Mouse (Mus musculus) small intestine, adult 10 weeks (tissue): ENCODE measurements around the gene Gm20738. TPM values are rescaled to one million over a fixed set of nuclear protein-coding genes. Genes with fewer than 3 reads are reported as not detected.

Experiments
- polyA plus RNA-seq: library from polyadenylated mRNA; stranded (reverse); fragments of 350-450 nt; fragmentation: Illumina TruSeq; extraction: RNeasy Lipid Tissue Mini Kit (QIAGEN cat#74804); gene quantifications from one replicate; pipeline ENCODE4 v1.2.3, GENCODE M21; 2014; ENCODE audit warnings: low replicate concordance

Gene Gm20738
- polyA plus RNA-seq, result not detected

DNA sequence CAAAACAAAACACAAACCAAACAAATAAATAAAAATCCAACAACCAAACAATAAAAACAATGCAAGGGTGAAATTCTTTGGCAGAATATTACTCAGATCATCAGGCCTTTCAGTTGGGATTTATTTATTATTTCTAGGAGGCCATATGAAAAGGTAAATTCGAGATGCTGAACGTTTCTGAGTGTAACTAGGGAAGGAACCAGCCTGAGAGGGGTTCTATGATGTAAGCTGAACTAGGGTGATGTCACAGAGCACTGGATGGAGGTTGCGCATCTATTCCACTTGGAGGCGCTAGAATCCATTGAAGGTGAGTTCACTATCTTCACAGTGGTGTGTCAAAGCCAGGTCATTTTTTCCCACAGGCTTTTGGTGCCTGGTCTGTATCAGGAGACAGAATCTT, at the start of gene Gm20738:
TSS of gene Gm20738 (plus strand) at position 301 of the 400 bp plus-strand sequence.

